Mouse (Mus musculus) myocyte (in vitro differentiated cells): ENCODE measurements at regions not wholly inside any gene's neighbourhood (a gene's known extent, or its start where the extent isn't known, plus 50 kb on each side); places are given as distances from the start of the nearest gene placed in this dataset.

Experiments used
- H3K27me3 ChIP-seq: one replicate; pipeline ENCODE4 v1.6.1; 2011; ENCODE audit not compliant: control insufficient read depth, insufficient read depth, insufficient read length
- H3K36me3 ChIP-seq: one replicate; pipeline ENCODE4 v1.6.1; 2011; ENCODE audit not compliant: control insufficient read depth, insufficient read depth
- H3K4me2 ChIP-seq: one replicate; pipeline ENCODE4 v1.6.1; 2011; ENCODE audit warnings: low read depth, control low read depth
- H3K4me3 ChIP-seq: one replicate; pipeline ENCODE4 v1.5.1; 2011; ENCODE audit warnings: mild to moderate bottlenecking, control low read depth, moderate library complexity
- H3K79me2 ChIP-seq: one replicate; pipeline ENCODE4 v1.6.1; 2011; ENCODE audit not compliant: control insufficient read depth, insufficient read depth
- H3ac ChIP-seq: one replicate; pipeline ENCODE4 v1.6.1; 2011; ENCODE audit not compliant: control insufficient read depth, insufficient read length
- CEBPB ChIP-seq: IDR thresholded peaks from 2 replicates; pipeline ENCODE4 v1.6.1; 2011; ENCODE audit warnings: mild to moderate bottlenecking, moderate library complexity; ENCODE audit not compliant: poor library complexity, insufficient read depth, severe bottlenecking
- E2F4 ChIP-seq: IDR thresholded peaks from one replicate; pipeline ENCODE4 v1.6.1; 2011; ENCODE audit warnings: mild to moderate bottlenecking, control low read depth, moderate library complexity; ENCODE audit not compliant: insufficient read depth
- MAX ChIP-seq: IDR thresholded peaks from one replicate; pipeline ENCODE4 v1.6.1; 2011; ENCODE audit warnings: low read depth, mild to moderate bottlenecking, control low read depth
- MYOD1 ChIP-seq, 3 experiments: IDR thresholded peaks; one replicate each; pipeline ENCODE4 v1.6.1; 2011; ENCODE audit warnings: control low read depth in 2 of 3, low read depth in 2 of 3, mild to moderate bottlenecking in 2 of 3, moderate library complexity in 1 of 3; ENCODE audit not compliant: insufficient read length in 2 of 3, control insufficient read depth in 1 of 3
- MYOG ChIP-seq, 3 experiments: IDR thresholded peaks; one replicate each; pipeline ENCODE4 v1.6.1; 2011; ENCODE audit warnings: control low read depth in 2 of 3, low read depth in 2 of 3, mild to moderate bottlenecking in 2 of 3; ENCODE audit not compliant: insufficient read length in 2 of 3, control insufficient read depth in 1 of 3, insufficient read depth in 1 of 3
- POLR2A ChIP-seq: IDR thresholded peaks from one replicate; pipeline ENCODE4 v1.6.1; 2011; ENCODE audit warnings: low read depth, mild to moderate bottlenecking, control low read depth, moderate library complexity; ENCODE audit not compliant: insufficient read length
- POLR2AphosphoS2 ChIP-seq: IDR thresholded peaks from one replicate; pipeline ENCODE4 v1.6.1; 2011; ENCODE audit warnings: low read depth, control low read depth; ENCODE audit not compliant: insufficient read length
- REST ChIP-seq: IDR thresholded peaks from one replicate; pipeline ENCODE4 v1.6.1; 2011; ENCODE audit warnings: mild to moderate bottlenecking, control low read depth, moderate library complexity; ENCODE audit not compliant: insufficient read depth, insufficient read length
- SRF ChIP-seq: IDR thresholded peaks from one replicate; pipeline ENCODE4 v1.6.1; 2011; ENCODE audit warnings: low read depth; ENCODE audit not compliant: control insufficient read depth, insufficient read length
- TCF12 ChIP-seq: IDR thresholded peaks from one replicate; pipeline ENCODE4 v1.6.1; 2011; ENCODE audit warnings: mild to moderate bottlenecking, control low read depth; ENCODE audit not compliant: poor library complexity, insufficient read depth, severe bottlenecking
- TCF3 ChIP-seq: IDR thresholded peaks from one replicate; pipeline ENCODE4 v1.6.1; 2011; ENCODE audit warnings: low read depth, control low read depth; ENCODE audit not compliant: insufficient read length
- USF1 ChIP-seq: IDR thresholded peaks from one replicate; pipeline ENCODE4 v1.6.1; 2011; ENCODE audit warnings: low read depth, mild to moderate bottlenecking, control low read depth, moderate library complexity

GRCm38 (mm10) chr7:137773965-137774310 is 336.5 kb downstream of the Glrx3 start:
- H3K4me2 ChIP-seq = no peak overlapping the region
- no peak overlapping the region for H3ac ChIP-seq
- no peak for TF ChIP-seq CEBPB
- no peak for TF ChIP-seq USF1
- no peak for TF ChIP-seq E2F4
- TF ChIP-seq REST = no peak
- TF ChIP-seq TCF12 = no peak
- TF ChIP-seq MYOG (IDR thresholded peaks at IDR 0.05; ENCODE audit: control insufficient read depth in 1 of 3, insufficient read depth in 1 of 3, insufficient read length in 2 of 3, low read depth in 2 of 3) = no peak
- no peak for TF ChIP-seq MAX
- TF ChIP-seq POLR2A = no peak
- no peak for TF ChIP-seq POLR2AphosphoS2
- no peak for TF ChIP-seq SRF
- no peak for TF ChIP-seq MYOD1 (IDR thresholded peaks at IDR 0.05; ENCODE audit: control insufficient read depth in 1 of 3, insufficient read length in 2 of 3, low read depth in 2 of 3)
- TF ChIP-seq TCF3 = no peak

GRCm38 (mm10) chr7:137783954-137784353 is 346.5 kb downstream of the Glrx3 start:
- TF ChIP-seq E2F4 (no peak), MYOD1 (IDR thresholded peaks at IDR 0.05; ENCODE audit: control insufficient read depth in 1 of 3, insufficient read length in 2 of 3, low read depth in 2 of 3) (no peak), POLR2A (no peak), SRF (no peak), TCF3 (no peak), POLR2AphosphoS2 (no peak), REST (no peak), MAX (no peak), CEBPB (no peak), MYOG (IDR thresholded peaks at IDR 0.05; ENCODE audit: control insufficient read depth in 1 of 3, insufficient read depth in 1 of 3, insufficient read length in 2 of 3, low read depth in 2 of 3) (no peak), TCF12 (no peak), USF1 (no peak)

More at GRCm38 (mm10) chr7:137773965-137774310, 336.5 kb downstream of the Glrx3 start:
- H3K79me2 ChIP-seq = no peaks in the 10 kb centered on the region
- no peak overlapping the region for H3K4me3 ChIP-seq
- H3K27me3 ChIP-seq = no peaks in the 10 kb centered on the region
- no peaks in the 10 kb centered on the region for H3K36me3 ChIP-seq

DNA sequence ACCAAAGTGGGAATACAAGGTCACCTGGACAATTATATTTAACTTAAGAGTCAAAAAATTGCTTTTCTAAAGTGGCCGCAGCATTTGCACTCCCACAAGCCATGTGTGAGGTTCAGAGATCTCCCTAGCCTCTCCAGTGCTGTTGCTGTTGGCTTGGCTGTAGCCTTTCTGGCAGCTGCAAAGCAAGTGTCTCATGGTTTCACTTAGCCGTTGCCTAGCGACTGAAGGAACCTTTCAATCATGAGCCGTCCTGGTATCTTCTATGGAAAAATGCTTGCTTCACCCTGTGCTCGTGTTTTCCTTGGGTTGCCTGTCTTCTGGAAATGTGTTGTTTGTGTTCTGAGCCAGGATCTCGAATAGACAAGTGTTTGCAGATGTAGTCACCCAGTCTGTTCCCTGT is 367.9 kb downstream of the Glrx3 start:
- Histone ChIP-seq H3ac (no peak overlapping the region), H3K36me3 (no peaks in the 10 kb centered on the region), H3K4me2 (no peak overlapping the region), H3K4me3 (no peak overlapping the region), H3K79me2 (no peaks in the 10 kb centered on the region), H3K27me3 (no peaks in the 10 kb centered on the region)
- TF ChIP-seq POLR2A = no peak
- peak in 1 of 3 experiments; percentile 4 for TF ChIP-seq MYOG (IDR thresholded peaks at IDR 0.05; ENCODE audit: control insufficient read depth in 1 of 3, insufficient read depth in 1 of 3, insufficient read length in 2 of 3, low read depth in 2 of 3)

More at GRCm38 (mm10) chr7:137783954-137784353, 346.5 kb downstream of the Glrx3 start:
- no peak overlapping the region for H3K4me3 ChIP-seq
- no peaks in the 10 kb centered on the region for H3K27me3 ChIP-seq
- no peak overlapping the region for H3ac ChIP-seq
- H3K36me3 ChIP-seq = no peaks in the 10 kb centered on the region
- H3K79me2 ChIP-seq = no peaks in the 10 kb centered on the region
- H3K4me2 ChIP-seq = no peak overlapping the region

DNA sequence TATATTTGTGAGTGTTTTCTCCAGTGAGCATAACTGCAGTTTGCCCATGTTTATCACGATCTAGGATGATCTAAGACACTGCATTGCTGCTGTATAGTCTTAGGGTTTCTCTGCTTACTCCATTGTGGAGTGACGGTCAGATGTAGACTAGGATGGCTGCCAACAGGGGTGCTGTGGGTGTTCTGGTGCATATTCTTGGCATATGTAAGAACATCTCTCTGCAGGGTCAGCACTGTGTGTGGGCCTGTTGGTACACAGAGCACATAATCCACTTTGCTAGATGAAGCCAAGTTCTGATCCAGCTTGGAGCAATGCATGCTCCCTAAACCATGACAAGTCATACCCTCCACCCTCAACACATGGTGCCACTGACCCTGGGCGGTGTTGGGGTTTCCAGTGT is 375.4 kb downstream of the Glrx3 start:
- no peak overlapping the region for H3ac ChIP-seq
- H3K27me3 ChIP-seq = no peaks in the 10 kb centered on the region
- no peaks in the 10 kb centered on the region for H3K36me3 ChIP-seq
- TF ChIP-seq USF1 (no peak), MYOD1 (IDR thresholded peaks at IDR 0.05; ENCODE audit: control insufficient read depth in 1 of 3, insufficient read length in 2 of 3, low read depth in 2 of 3) (no peak), REST (no peak), MYOG (IDR thresholded peaks at IDR 0.05; ENCODE audit: control insufficient read depth in 1 of 3, insufficient read depth in 1 of 3, insufficient read length in 2 of 3, low read depth in 2 of 3) (no peak), E2F4 (no peak), POLR2AphosphoS2 (no peak), TCF3 (no peak), MAX (no peak), CEBPB (no peak), TCF12 (no peak), POLR2A (no peak), SRF (no peak)
- H3K79me2 ChIP-seq = no peaks in the 10 kb centered on the region
- no peak overlapping the region for H3K4me2 ChIP-seq
- no peak overlapping the region for H3K4me3 ChIP-seq

DNA sequence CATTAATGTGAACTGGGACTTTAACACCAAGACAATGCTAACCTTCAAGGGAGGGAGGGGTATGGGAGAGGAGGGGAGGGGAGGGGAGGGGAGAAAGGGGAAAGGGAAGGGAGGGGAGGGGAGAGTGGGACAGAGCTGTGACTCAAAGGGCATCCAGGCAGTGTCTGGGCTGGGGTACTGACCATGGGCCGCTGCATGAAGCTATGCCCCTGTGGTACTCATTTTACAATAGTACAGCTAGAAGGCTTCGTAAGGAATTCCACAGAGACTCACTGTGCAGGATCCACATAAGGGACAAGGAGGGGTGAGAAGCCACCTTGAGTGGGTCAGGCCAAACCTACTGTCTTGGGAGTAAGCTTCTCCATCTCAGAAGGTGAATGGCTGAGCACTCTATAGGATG is 403.1 kb downstream of the Glrx3 start:
- no peaks in the 10 kb centered on the region for H3K36me3 ChIP-seq
- no peak overlapping the region for H3ac ChIP-seq
- H3K27me3 ChIP-seq = no peaks in the 10 kb centered on the region
- TF ChIP-seq CEBPB = no peak
- no peak for TF ChIP-seq SRF
- TF ChIP-seq POLR2AphosphoS2 = no peak
- TF ChIP-seq MYOD1 (IDR thresholded peaks at IDR 0.05; ENCODE audit: control insufficient read depth in 1 of 3, insufficient read length in 2 of 3, low read depth in 2 of 3) = no peak
- TF ChIP-seq MAX = no peak
- TF ChIP-seq POLR2A = no peak
- TF ChIP-seq TCF3 = no peak
- TF ChIP-seq REST = no peak
- no peak for TF ChIP-seq TCF12
- TF ChIP-seq USF1 = no peak
- no peak for TF ChIP-seq E2F4
- no peak for TF ChIP-seq MYOG (IDR thresholded peaks at IDR 0.05; ENCODE audit: control insufficient read depth in 1 of 3, insufficient read depth in 1 of 3, insufficient read length in 2 of 3, low read depth in 2 of 3)
- no peak overlapping the region for H3K4me2 ChIP-seq
- H3K79me2 ChIP-seq = no peaks in the 10 kb centered on the region
- no peak overlapping the region for H3K4me3 ChIP-seq
